Mouse (Mus musculus) midbrain, embryonic 15.5 days (tissue): ENCODE results near the gene Aurkb. TPM values are rescaled to one million over a fixed set of nuclear protein-coding genes. Genes with fewer than 3 reads are reported as not detected.

Experiments
- ATAC-seq: fragments of 200-750 bp; cut with Nextera tagmentation; replicated peaks from 2 replicates; pipeline ENCODE4 v1.8.0; 2017; ENCODE audit warnings: moderate TSS enrichment
- H3K27ac ChIP-seq: fragments of 300-500 bp; sonication (generic); 2 replicates; pipeline ENCODE4 v1.5.1; 2015; ENCODE audit warnings: mild to moderate bottlenecking, inconsistent platforms
- H3K27me3 ChIP-seq: fragments of 300-500 bp; sonication (generic); replicated peaks from 2 replicates; pipeline ENCODE4 v1.6.1; 2015; ENCODE audit warnings: inconsistent platforms
- H3K36me3 ChIP-seq: fragments of 300-500 bp; sonication (generic); replicated peaks from 2 replicates; pipeline ENCODE4 v1.6.1; 2015; ENCODE audit warnings: inconsistent platforms
- H3K4me1 ChIP-seq: fragments of 300-500 bp; sonication (generic); 2 replicates; pipeline ENCODE4 v1.6.1; 2015; ENCODE audit warnings: inconsistent platforms
- H3K4me2 ChIP-seq: fragments of 300-500 bp; sonication (generic); 2 replicates; pipeline ENCODE4 v1.6.1; 2015; ENCODE audit warnings: inconsistent platforms, mild to moderate bottlenecking, moderate library complexity
- H3K4me3 ChIP-seq: fragments of 300-500 bp; sonication (generic); 2 replicates; pipeline ENCODE4 v1.5.1; 2015; ENCODE audit warnings: mild to moderate bottlenecking, inconsistent platforms
- H3K9ac ChIP-seq: fragments of 300-500 bp; sonication (generic); 2 replicates; pipeline ENCODE4 v1.6.1; 2015; ENCODE audit warnings: mild to moderate bottlenecking, inconsistent platforms
- H3K9me3 ChIP-seq: fragments of 300-500 bp; sonication (generic); 2 replicates; pipeline ENCODE4 v1.6.1; 2016; ENCODE audit warnings: inconsistent platforms
- WGBS: fragments of 180-500 bp; shearing (Covaris S2); methylation state at CpG from one replicate; pipeline ENCODE4 v1.1.7; 2015; ENCODE audit warnings: mixed read lengths; 5-methylcytosine and 5-hydroxymethylcytosine counted together
- polyA plus RNA-seq: library from polyadenylated mRNA; unstranded; fragments of >200 nt; fragmentation: Nextera tagmentation; extraction: Ambion mirVana; gene quantifications from 2 replicates; pipeline ENCODE4 v1.2.1, GENCODE M21; 2015

Aurkb gene
- polyA plus RNA-seq, 1 experiment from 2014 or later = 17.7 TPM

- H3K4me3 ChIP-seq = peak overlapping the region; percentile 84
- peak overlapping the region; percentile 95 for H3K27ac ChIP-seq
- H3K9me3 ChIP-seq = no peaks in the 10 kb centered on the region
- H3K9ac ChIP-seq = peak overlapping the region; percentile 89
- H3K4me2 ChIP-seq = peak overlapping the region; percentile 92
- peaks cover 43% of the 10 kb centered on the region for H3K4me1 ChIP-seq
- no peaks in the 10 kb centered on the region for H3K36me3 ChIP-seq
- ATAC-seq = no peak
- no peaks in the 10 kb centered on the region for H3K27me3 ChIP-seq
- 1% methylated on average over 40 of the region's 40 CpGs for WGBS
Measured at GRCm38 (mm10) chr11:69060448-69061254, 15.2 kb downstream of the Aurkb start.

GRCm38 (mm10) chr11:69061255-69061912 lies 15.9 kb downstream of the Aurkb start:
- H3K9ac ChIP-seq = peak overlapping the region; percentile 89
- no peak for ATAC-seq
- WGBS = 7% methylated on average over 17 of the region's 17 CpGs
- no peaks in the 10 kb centered on the region for H3K9me3 ChIP-seq
- H3K4me3 ChIP-seq = peak overlapping the region; percentile 84
- no peaks in the 10 kb centered on the region for H3K27me3 ChIP-seq
- peaks cover 50% of the 10 kb centered on the region for H3K4me1 ChIP-seq
- no peak overlapping the region; the same call in 1 of the 2 replicates for H3K27ac ChIP-seq
- H3K36me3 ChIP-seq = no peaks in the 10 kb centered on the region
- H3K4me2 ChIP-seq = peak overlapping the region; percentile 92

- H3K27ac ChIP-seq = peak overlapping the region; percentile 74
- H3K4me3 ChIP-seq = peak overlapping the region; percentile 84
- peaks cover 55% of the 10 kb centered on the region for H3K4me1 ChIP-seq
- under 1% methylated on average over 17 of the region's 17 CpGs for WGBS
- H3K4me2 ChIP-seq = peak overlapping the region; percentile 92
- no peaks in the 10 kb centered on the region for H3K36me3 ChIP-seq
- no peak overlapping the region for H3K9ac ChIP-seq
- no peak; the same call in 1 of the 2 replicates for ATAC-seq
- no peaks in the 10 kb centered on the region for H3K27me3 ChIP-seq
- no peaks in the 10 kb centered on the region for H3K9me3 ChIP-seq
Measured at GRCm38 (mm10) chr11:69062194-69062760, 16.8 kb downstream of the Aurkb start.

GRCm38 (mm10) chr11:69062761-69063224 lies 17.3 kb downstream of the Aurkb start:
- Histone ChIP-seq H3K4me1 (peaks cover 54% of the 10 kb centered on the region), H3K27me3 (no peaks in the 10 kb centered on the region; the same call in 1 of the 2 replicates), H3K4me3 (peak overlapping the region; percentile 57), H3K9me3 (no peaks in the 10 kb centered on the region), H3K4me2 (peak overlapping the region; percentile 92), H3K36me3 (no peaks in the 10 kb centered on the region), H3K9ac (peak overlapping the region; percentile 34; the same call in 1 of the 2 replicates), H3K27ac (peak overlapping the region; percentile 74)
- peak; percentile 53 for ATAC-seq
- under 1% methylated on average over 19 of the region's 19 CpGs for WGBS

GRCm38 (mm10) chr11:69063413-69064201 lies 18.2 kb downstream of the Aurkb start:
- Histone ChIP-seq H3K9me3 (no peaks in the 10 kb centered on the region), H3K4me1 (peaks cover 46% of the 10 kb centered on the region), H3K27ac (peak overlapping the region; percentile 74), H3K27me3 (no peaks in the 10 kb centered on the region; the same call in 1 of the 2 replicates), H3K9ac (peak overlapping the region; percentile 44), H3K36me3 (no peaks in the 10 kb centered on the region), H3K4me3 (peak overlapping the region; percentile 57), H3K4me2 (peak overlapping the region; percentile 92)
- under 1% methylated on average over 31 of the region's 31 CpGs for WGBS
- peak; percentile 25 for ATAC-seq

- Histone ChIP-seq H3K27me3 (no peaks in the 10 kb centered on the region; the same call in 1 of the 2 replicates), H3K9me3 (no peaks in the 10 kb centered on the region), H3K27ac (peak overlapping the region; percentile 64; the same call in 1 of the 2 replicates), H3K9ac (peak overlapping the region; percentile 44), H3K4me1 (peaks cover 43% of the 10 kb centered on the region), H3K36me3 (no peaks in the 10 kb centered on the region), H3K4me2 (peak overlapping the region; percentile 92), H3K4me3 (peak overlapping the region; percentile 57)
- 46% methylated on average over 9 of the region's 9 CpGs for WGBS
- no peak for ATAC-seq
Measured at GRCm38 (mm10) chr11:69064259-69065133, 19.0 kb downstream of the Aurkb start.

- 0 out of 2 replicates have a peak overlapping the region, but pooled peaks have one; percentile 38 for H3K9ac ChIP-seq
- H3K36me3 ChIP-seq = no peaks in the 10 kb centered on the region
- no peak for ATAC-seq
- H3K9me3 ChIP-seq = no peaks in the 10 kb centered on the region
- WGBS = 62% methylated on average over 3 of the region's 3 CpGs
- no peaks in the 10 kb centered on the region; the same call in 1 of the 2 replicates for H3K27me3 ChIP-seq
- peak overlapping the region; percentile 40 for H3K4me3 ChIP-seq
- H3K4me2 ChIP-seq = peak overlapping the region; percentile 88
- no peak overlapping the region for H3K27ac ChIP-seq
- H3K4me1 ChIP-seq = peaks cover 47% of the 10 kb centered on the region
Measured at GRCm38 (mm10) chr11:69065394-69065925, 20.0 kb downstream of the Aurkb start.

- no peak overlapping the region for H3K27ac ChIP-seq
Measured at GRCm38 (mm10) chr11:69066163-69066861, 20.9 kb downstream of the Aurkb start.

GRCm38 (mm10) chr11:69066956-69067355 lies 21.5 kb downstream of the Aurkb start:
- no peaks in the 10 kb centered on the region for H3K9me3 ChIP-seq
- no peaks in the 10 kb centered on the region; the same call in 1 of the 2 replicates for H3K27me3 ChIP-seq
- ATAC-seq = no peak
- H3K36me3 ChIP-seq = no peaks in the 10 kb centered on the region
- H3K4me1 ChIP-seq = peaks cover 44% of the 10 kb centered on the region
- WGBS = 12% methylated on average over 8 of the region's 8 CpGs
- no peak overlapping the region for H3K27ac ChIP-seq
- H3K9ac ChIP-seq = peak overlapping the region; percentile 38; the same call in 1 of the 2 replicates
- H3K4me2 ChIP-seq = peak overlapping the region; percentile 88
- peak overlapping the region; percentile 40 for H3K4me3 ChIP-seq

More at GRCm38 (mm10) chr11:69066163-69066861, 20.9 kb downstream of the Aurkb start:
- peaks cover 43% of the 10 kb centered on the region for H3K4me1 ChIP-seq
- H3K27me3 ChIP-seq = no peaks in the 10 kb centered on the region; the same call in 1 of the 2 replicates
- 4% methylated on average over 29 of the region's 29 CpGs for WGBS
- no peaks in the 10 kb centered on the region for H3K9me3 ChIP-seq
- peak overlapping the region; percentile 88 for H3K4me2 ChIP-seq
- H3K4me3 ChIP-seq = peak overlapping the region; percentile 40
- H3K36me3 ChIP-seq = no peaks in the 10 kb centered on the region
- peak overlapping the region; percentile 38 for H3K9ac ChIP-seq
- ATAC-seq = no peak

- no peak overlapping the region for H3K27ac ChIP-seq
- ATAC-seq = no peak
- H3K4me3 ChIP-seq = 0 out of 2 replicates have a peak overlapping the region, but pooled peaks have one; percentile 5
- H3K27me3 ChIP-seq = no peaks in the 10 kb centered on the region; the same call in 1 of the 2 replicates
- H3K9ac ChIP-seq = no peak overlapping the region
- H3K4me1 ChIP-seq = peaks cover 48% of the 10 kb centered on the region
- no peak overlapping the region for H3K4me2 ChIP-seq
- 50% methylated on average over 6 of the region's 6 CpGs for WGBS
- no peaks in the 10 kb centered on the region for H3K9me3 ChIP-seq
- H3K36me3 ChIP-seq = no peaks in the 10 kb centered on the region
Measured at GRCm38 (mm10) chr11:69067601-69068000, 22.2 kb downstream of the Aurkb start.
